Mouse (Mus musculus) spleen, adult 2 months (tissue): ENCODE data around the gene E030018B13Rik.

ENCODE experiments used
- CTCF ChIP-seq: fragments of 200-500 bp; IDR thresholded peaks from 2 replicates; pipeline ENCODE4 v1.5.1; 2011; ENCODE audit warnings: mild to moderate bottlenecking, inconsistent platforms; ENCODE audit not compliant: insufficient read depth, insufficient read length, insufficient replicate concordance; ENCODE audit errors: extremely low read depth
- POLR2A ChIP-seq: fragments of 200-500 bp; IDR thresholded peaks from 2 replicates; pipeline ENCODE4 v1.6.1; 2011; ENCODE audit warnings: low read depth, low read length, inconsistent platforms

- TF ChIP-seq CTCF, result no peak
- TF ChIP-seq POLR2A, result no peak
Measured at GRCm38 (mm10) chr7:63930132-63930531, 13.5 kb downstream of the E030018B13Rik start.
